Mouse (Mus musculus): ENCODE data around the gene Scin.

DNA sequence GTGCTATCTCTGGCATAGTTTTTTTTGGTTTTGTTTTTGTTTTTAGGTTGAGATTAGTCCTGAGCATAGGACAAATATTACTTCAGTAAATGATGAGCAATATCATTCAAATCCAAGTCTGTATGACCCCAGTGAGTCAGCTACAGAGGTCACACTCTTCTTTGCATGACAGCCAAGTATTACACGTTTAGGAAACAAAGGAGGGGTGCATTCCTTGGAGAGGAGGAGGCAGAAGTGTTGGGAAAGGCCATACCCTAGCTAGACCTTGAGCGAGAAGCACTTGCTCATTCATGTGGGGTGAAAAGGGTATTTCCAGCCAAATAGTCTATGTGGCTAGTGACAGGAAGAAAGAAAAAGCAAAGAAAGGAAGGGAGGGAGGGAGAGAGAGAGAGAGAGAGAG lies 124.2 kb downstream of the Scin start:
- TF ChIP-seq CTCF (IDR thresholded peaks at IDR 0.05; ENCODE audit: borderline replicate concordance, insufficient read depth, low read depth, low read length) = no peak
- TF ChIP-seq POLR2A (IDR thresholded peaks at IDR 0.05; ENCODE audit: borderline replicate concordance, insufficient read depth, low read length) = no peak

Measured in cerebellum, adult 2 months (tissue).